Mouse (Mus musculus): ENCODE results near the gene Inpp4b. TPM values are rescaled to one million over a fixed set of nuclear protein-coding genes. Genes with fewer than 3 reads are reported as not detected.
"Not testable (repeated sequence)": the region's sequence is repeated elsewhere in the genome, so short reads cannot be mapped to it uniquely, and the experiment has no call there.

Gene Inpp4b
- total RNA-seq, 2 experiments from 2014 or later, result 6.6 to 6.9 TPM

GRCm38 (mm10) chr8:81992966-81993365, 650.6 kb downstream of the Inpp4b start:
- DNase-seq, result no peak

- no peak for DNase-seq
Observed at GRCm38 (mm10) chr8:81996239-81996638, 653.9 kb downstream of the Inpp4b start.

GRCm38 (mm10) chr8:81996823-81997222, 654.5 kb downstream of the Inpp4b start:
- DNase-seq, result no peak

GRCm38 (mm10) chr8:82004158-82004557, 661.8 kb downstream of the Inpp4b start:
- DNase-seq, result no peak

GRCm38 (mm10) chr8:82005466-82005865, 663.1 kb downstream of the Inpp4b start:
- no peak for DNase-seq

- no peak for DNase-seq
Observed at GRCm38 (mm10) chr8:82017792-82018191, 675.4 kb downstream of the Inpp4b start.

- DNase-seq, result peak; percentile 19 to 30
Observed at GRCm38 (mm10) chr8:82027401-82027800, 685.0 kb downstream of the Inpp4b start.

- peak in 1 of 2 experiments; percentile 51 for DNase-seq
Observed at GRCm38 (mm10) chr8:82028896-82029295, 686.5 kb downstream of the Inpp4b start.

- peak in 1 of 2 experiments; percentile 11 for DNase-seq
Observed at GRCm38 (mm10) chr8:82032035-82032434, 689.7 kb downstream of the Inpp4b start.

GRCm38 (mm10) chr8:82054030-82054429, 711.7 kb downstream of the Inpp4b start:
- DNase-seq, result no peak

- DNase-seq, result no peak
Observed at GRCm38 (mm10) chr8:82067619-82068018, 725.3 kb downstream of the Inpp4b start.

- DNase-seq, result no peak
Observed at GRCm38 (mm10) chr8:82079267-82079666, 736.9 kb downstream of the Inpp4b start.

GRCm38 (mm10) chr8:82086631-82087030, 744.3 kb downstream of the Inpp4b start:
- DNase-seq, result not testable (repeated sequence)

GRCm38 (mm10) chr8:82090901-82091300, 748.5 kb downstream of the Inpp4b start:
- DNase-seq, result no peak

- DNase-seq, result no peak
Observed at GRCm38 (mm10) chr8:82093274-82093673, 750.9 kb downstream of the Inpp4b start.

- no peak for DNase-seq
Observed at GRCm38 (mm10) chr8:82104560-82104959, 762.2 kb downstream of the Inpp4b start.

GRCm38 (mm10) chr8:82106131-82106530, 763.8 kb downstream of the Inpp4b start:
- no peak for DNase-seq

- no peak for DNase-seq
Observed at GRCm38 (mm10) chr8:82150272-82150671, 807.9 kb downstream of the Inpp4b start.

- DNase-seq, result no peak
Observed at GRCm38 (mm10) chr8:82157928-82158327, 815.6 kb downstream of the Inpp4b start.

All from adrenal gland, postnatal 36 days (tissue).